Mouse (Mus musculus): ENCODE data around the gene Frmd3. TPM values are rescaled to one million over a fixed set of nuclear protein-coding genes. Genes with fewer than 3 reads are reported as not detected.

Gene Frmd3
- polyA plus RNA-seq, 1 experiment from 2014 or later: 36.6 TPM

Other genes with a start within 250 kb of the Frmd3 start
- gene Rasef, start 222.4 kb upstream of the Frmd3 start, polyA plus RNA-seq (2014; fragmentation: Nextera tagmentation; extraction: Ambion mirVana): 0.66 and 0.81 TPM in 2 replicates
- not detected in 2 replicates for gene Gm11758, start 137.2 kb upstream of the Frmd3 start, polyA plus RNA-seq (2014; fragmentation: Nextera tagmentation; extraction: Ambion mirVana)
- gene Gm11757, start 122.3 kb upstream of the Frmd3 start, polyA plus RNA-seq (2014; fragmentation: Nextera tagmentation; extraction: Ambion mirVana): not detected in 2 replicates
- gene Gm13871, start 107.5 kb upstream of the Frmd3 start, polyA plus RNA-seq (2014; fragmentation: Nextera tagmentation; extraction: Ambion mirVana): not detected in 2 replicates
- not detected in 2 replicates for gene Gm11756, start 92.7 kb upstream of the Frmd3 start, polyA plus RNA-seq (2014; fragmentation: Nextera tagmentation; extraction: Ambion mirVana)
- not detected in 2 replicates for gene 2310002L09Rik, start 62.6 kb upstream of the Frmd3 start, polyA plus RNA-seq (2014; fragmentation: Nextera tagmentation; extraction: Ambion mirVana)
- 19.4 and 19.8 TPM in 2 replicates for gene Kdm4c, start 229.1 kb downstream of the Frmd3 start, polyA plus RNA-seq (2014; fragmentation: Nextera tagmentation; extraction: Ambion mirVana)

All from hindbrain, embryonic 14.5 days (tissue).